In the genomic region with DNA sequence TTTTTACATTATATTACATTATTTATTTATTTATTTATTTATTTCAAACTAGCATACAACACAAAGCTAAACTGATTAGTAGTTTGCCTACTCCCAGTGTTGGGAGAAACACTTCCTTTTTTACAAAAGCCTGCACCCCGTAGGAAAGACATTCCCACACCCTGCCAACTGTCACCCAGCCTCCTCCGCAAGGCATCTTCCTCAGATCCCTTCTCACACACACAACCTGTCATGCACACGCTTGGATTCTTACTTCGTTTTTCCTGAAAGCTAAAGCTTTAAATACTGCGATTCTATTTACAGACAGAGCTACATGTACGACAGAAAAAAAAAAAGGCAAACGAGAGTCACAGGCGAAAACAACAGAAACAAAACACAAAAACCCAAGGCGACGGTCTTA, we compare ENCODE assay signal across 18 mouse cellular contexts.
"Had no signal": no experiment of that assay in that cellular context is flagged by ENCODE, and none has a peak within 500 bp of the region (broad histone marks: within the 10 kb centered on the region; RNA-seq: fewer than 3 reads in every experiment).

No protein-coding gene starts in this region.

- H3K9me3 ChIP-seq: liver, embryonic 13.5 days had no signal

- DNase-seq: kidney, adult 8-10 months; kidney, postnatal 10 days; kidney, postnatal 36 days; layer of hippocampus, postnatal 36 days; liver, embryonic 13.5 days; lung, adult 2 months; lung, postnatal 14 days; lung, postnatal 4 days; right cerebral cortex, postnatal 4 days; thymus, postnatal 25 days had no signal

- H3K4me2 ChIP-seq: kidney, embryonic 15.5 days; liver, embryonic 13.5 days; midbrain, embryonic 12.5 days; neural tube, embryonic 13.5 days had no signal

- H3K4me1 ChIP-seq: kidney, embryonic 15.5 days; liver, embryonic 13.5 days; midbrain, embryonic 12.5 days; neural tube, embryonic 13.5 days had no signal

- H3K9ac ChIP-seq: kidney, embryonic 15.5 days; liver, embryonic 13.5 days; midbrain, embryonic 12.5 days; neural tube, embryonic 13.5 days had no signal

- H3K27me3 ChIP-seq: kidney, embryonic 15.5 days; liver, embryonic 13.5 days; midbrain, embryonic 12.5 days; neural tube, embryonic 13.5 days had no signal

- ATAC-seq: intestine, postnatal 0 days; midbrain, embryonic 16.5 days had no signal

- H3K27ac ChIP-seq: kidney, embryonic 15.5 days; left cerebral cortex, adult 2 months; liver, embryonic 13.5 days; midbrain, embryonic 12.5 days; neural tube, embryonic 13.5 days; stomach, postnatal 0 days had no signal

- H3K4me3 ChIP-seq: kidney, embryonic 15.5 days; left cerebral cortex, adult 2 months; liver, embryonic 13.5 days; midbrain, embryonic 12.5 days; myocyte; neural tube, embryonic 13.5 days had no signal
